Mouse (Mus musculus) CH12.LX (cell line): Measurements from ENCODE around the gene Nras.

ENCODE experiments used
- CHD1 ChIP-seq: IDR thresholded peaks from 2 replicates; pipeline ENCODE4 v1.6.1; 2012; ENCODE audit warnings: low read depth, low read length, improper control_type of control experiment, inconsistent platforms
- CTCF ChIP-seq, 2 experiments: IDR thresholded peaks in 1 of 2; conservative IDR thresholded peaks in 1 of 2; 2 replicates each; pipeline ENCODE4 v1.5.1; 2011 to 2012; ENCODE audit warnings: low read depth in 2 of 2, low read length in 2 of 2, improper control_type of control experiment in 1 of 2, inconsistent platforms in 1 of 2, mild to moderate bottlenecking in 1 of 2, moderate library complexity in 1 of 2
- EP300 ChIP-seq: IDR thresholded peaks from 2 replicates; pipeline ENCODE4 v1.6.1; 2011; ENCODE audit warnings: low read length, improper control_type of control experiment
- ETS1 ChIP-seq: conservative IDR thresholded peaks from 2 replicates; pipeline ENCODE4 v1.6.1; 2012; ENCODE audit warnings: low read depth, mild to moderate bottlenecking, inconsistent platforms, low read length, improper control_type of control experiment, moderate library complexity
- MAFK ChIP-seq: IDR thresholded peaks from 2 replicates; pipeline ENCODE4 v1.6.1; 2011; ENCODE audit warnings: low read length, improper control_type of control experiment; ENCODE audit not compliant: insufficient replicate concordance
- MXI1 ChIP-seq: IDR thresholded peaks from 2 replicates; pipeline ENCODE4 v1.6.1; 2011; ENCODE audit warnings: mild to moderate bottlenecking, low read depth, low read length, improper control_type of control experiment
- POLR2A ChIP-seq: IDR thresholded peaks from 2 replicates; pipeline ENCODE4 v1.6.1; 2011; ENCODE audit warnings: low read depth, mild to moderate bottlenecking, improper control_type of control experiment, low read length
- TCF12 ChIP-seq: IDR thresholded peaks from 2 replicates; pipeline ENCODE4 v1.6.1; 2014; ENCODE audit warnings: low read depth, mild to moderate bottlenecking, inconsistent platforms, low read length, improper control_type of control experiment
- ZC3H11A ChIP-seq: IDR thresholded peaks from 2 replicates; pipeline ENCODE4 v1.6.1; 2012; ENCODE audit warnings: low read depth, mild to moderate bottlenecking, inconsistent platforms, low read length, improper control_type of control experiment

GRCm38 (mm10) chr3:103073771-103074170 is 15.7 kb downstream of the Nras start, which contains the start of gene Ampd1:
- TF ChIP-seq CHD1 (no peak), CTCF (conservative IDR thresholded peaks at IDR 0.05 in 1 of 2, IDR thresholded peaks at IDR 0.05 in 1 of 2; ENCODE audit: low read depth in 2 of 2, low read length in 2 of 2) (no peak), MAFK (no peak), ETS1 (no peak), POLR2A (no peak), ZC3H11A (no peak), EP300 (no peak), MXI1 (no peak), TCF12 (no peak)
